Mouse (Mus musculus) MEL (cell line): ENCODE measurements at regions not wholly inside any gene's neighbourhood (a gene's known extent, or its start where the extent isn't known, plus 50 kb on each side); places are given as distances from the start of the nearest gene placed in this dataset.

Experiments
- CHD1 ChIP-seq: IDR thresholded peaks from 2 replicates; pipeline ENCODE4 v1.6.1; 2012; ENCODE audit warnings: low read depth, mild to moderate bottlenecking, inconsistent platforms, low read length, improper control_type of control experiment
- CHD2 ChIP-seq: IDR thresholded peaks from 2 replicates; pipeline ENCODE4 v1.6.1; 2011; ENCODE audit warnings: low read length, improper control_type of control experiment
- CTCF ChIP-seq, 3 experiments: IDR thresholded peaks in 2 of 3; conservative IDR thresholded peaks in 1 of 3; 2 replicates each; pipeline ENCODE4 v1.5.1; 2011 to 2012; ENCODE audit warnings: low read length in 3 of 3, low read depth in 2 of 3, mild to moderate bottlenecking in 2 of 3, improper control_type of control experiment in 1 of 3, inconsistent platforms in 1 of 3, mixed read lengths in 1 of 3, moderate library complexity in 1 of 3; ENCODE audit not compliant: control insufficient read depth in 1 of 3, insufficient read depth in 1 of 3, poor library complexity in 1 of 3, severe bottlenecking in 1 of 3
- ELF1 ChIP-seq: IDR thresholded peaks from 2 replicates; pipeline ENCODE4 v1.6.1; 2014; ENCODE audit warnings: low read depth, mild to moderate bottlenecking, inconsistent platforms, low read length, improper control_type of control experiment, moderate library complexity
- EP300 ChIP-seq, 2 experiments: IDR thresholded peaks; 2 replicates each; pipeline ENCODE4 v1.6.1; 2011; ENCODE audit warnings: improper control_type of control experiment in 2 of 2, low read length in 2 of 2, low read depth in 1 of 2, mild to moderate bottlenecking in 1 of 2
- ETS1 ChIP-seq: IDR thresholded peaks from 2 replicates; pipeline ENCODE4 v1.6.1; 2012; ENCODE audit warnings: low read depth, mild to moderate bottlenecking, inconsistent platforms, low read length, improper control_type of control experiment, moderate library complexity
- GATA1 ChIP-seq: IDR thresholded peaks from 2 replicates; pipeline ENCODE4 v1.6.1; 2011; ENCODE audit warnings: low read depth, low read length, improper control_type of control experiment
- MAX ChIP-seq: IDR thresholded peaks from 2 replicates; pipeline ENCODE4 v1.6.1; 2011; ENCODE audit warnings: low read length, improper control_type of control experiment
- POLR2AphosphoS2 ChIP-seq: IDR thresholded peaks from 2 replicates; pipeline ENCODE4 v1.6.1; 2011; ENCODE audit warnings: low read length, improper control_type of control experiment
- RAD21 ChIP-seq: IDR thresholded peaks from 2 replicates; pipeline ENCODE4 v1.6.1; 2011; ENCODE audit warnings: mild to moderate bottlenecking, low read depth, low read length, improper control_type of control experiment
- RCOR1 ChIP-seq: IDR thresholded peaks from 2 replicates; pipeline ENCODE4 v1.6.1; 2012; ENCODE audit warnings: low read depth, mild to moderate bottlenecking, inconsistent platforms, low read length, improper control_type of control experiment
- UBTF ChIP-seq: IDR thresholded peaks from 2 replicates; pipeline ENCODE4 v1.6.1; 2012; ENCODE audit warnings: low read depth, mild to moderate bottlenecking, inconsistent platforms, low read length, improper control_type of control experiment, moderate library complexity, borderline replicate concordance; ENCODE audit not compliant: insufficient read depth
- ZKSCAN1 ChIP-seq: IDR thresholded peaks from 2 replicates; pipeline ENCODE4 v1.6.1; 2012; ENCODE audit warnings: low read depth, mild to moderate bottlenecking, inconsistent platforms, low read length, improper control_type of control experiment, moderate library complexity

DNA sequence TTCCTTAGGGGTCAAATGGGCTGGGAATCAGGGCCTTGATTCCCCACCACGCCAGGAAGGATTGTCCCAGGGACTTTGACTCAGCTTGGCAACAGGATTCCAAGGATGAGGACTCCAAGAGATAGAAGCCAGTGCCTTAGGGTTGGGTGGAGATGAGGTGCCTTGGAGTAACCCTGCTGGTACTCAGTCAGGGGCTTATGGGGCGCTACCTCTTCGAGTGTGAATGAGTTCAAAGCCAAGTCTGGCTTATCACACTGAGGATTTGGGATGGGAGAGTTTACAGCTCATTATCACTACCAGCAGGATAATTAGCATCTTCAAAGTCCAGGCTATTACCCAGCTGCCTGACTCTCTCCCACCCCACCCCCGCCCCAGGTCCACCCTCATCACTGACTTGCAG, 213.5 kb downstream of the Cdh26 start:
- TF ChIP-seq CTCF (IDR thresholded peaks at IDR 0.05 in 2 of 3, conservative IDR thresholded peaks at IDR 0.05 in 1 of 3; ENCODE audit: control insufficient read depth in 1 of 3, insufficient read depth in 1 of 3, low read depth in 2 of 3, low read length in 3 of 3, poor library complexity in 1 of 3, severe bottlenecking in 1 of 3) (no peak), CHD2 (no peak), ETS1 (no peak), POLR2AphosphoS2 (no peak), RAD21 (no peak), MAX (no peak), ZKSCAN1 (no peak), RCOR1 (no peak), CHD1 (no peak), GATA1 (no peak), UBTF (no peak), ELF1 (no peak), EP300 (IDR thresholded peaks at IDR 0.05; ENCODE audit: low read depth in 1 of 2, low read length in 2 of 2) (no peak)
